Mouse (Mus musculus) midbrain, postnatal 0 days (tissue): ENCODE measurements at regions not wholly inside any gene's neighbourhood (a gene's known extent, or its start where the extent isn't known, plus 50 kb on each side); places are given as distances from the start of the nearest gene placed in this dataset.

Experiments used
- ATAC-seq: fragments of 200-750 bp; cut with Nextera tagmentation; 2 replicates; pipeline ENCODE4 v1.8.0; 2017; ENCODE audit warnings: moderate number of reproducible peaks, mild to moderate bottlenecking, moderate TSS enrichment, moderate library complexity; ENCODE audit not compliant: low FRiP score
- DNase-seq: peaks from one replicate; pipeline ENCODE4 v3.0.0-alpha.2; 2015; ENCODE audit warnings: low spot score
- H3K27ac ChIP-seq: fragments of 300-500 bp; sonication (generic); 2 replicates; pipeline ENCODE4 v1.5.1; 2014; ENCODE audit warnings: low read depth, mild to moderate bottlenecking, low read length, mixed read lengths
- H3K27me3 ChIP-seq: fragments of 300-500 bp; sonication (generic); 2 replicates; pipeline ENCODE4 v1.6.1; 2014; ENCODE audit warnings: low read length, control low read depth, mixed read lengths; ENCODE audit not compliant: insufficient read depth
- H3K36me3 ChIP-seq: fragments of 300-500 bp; sonication (generic); 2 replicates; pipeline ENCODE4 v1.6.1; 2014; ENCODE audit warnings: low read length, control low read depth, mixed read lengths; ENCODE audit not compliant: insufficient read depth
- H3K4me1 ChIP-seq: fragments of 300-500 bp; sonication (generic); 2 replicates; pipeline ENCODE4 v1.6.1; 2014; ENCODE audit warnings: mild to moderate bottlenecking, control low read depth, antibody characterized with exemption, low read length, mixed read lengths; ENCODE audit not compliant: insufficient read depth
- H3K4me2 ChIP-seq: fragments of 300-500 bp; sonication (generic); 2 replicates; pipeline ENCODE4 v1.6.1; 2014; ENCODE audit warnings: low read depth, mild to moderate bottlenecking, low read length, mixed read lengths; ENCODE audit not compliant: poor library complexity, severe bottlenecking
- H3K4me3 ChIP-seq: fragments of 300-500 bp; sonication (generic); 2 replicates; pipeline ENCODE4 v1.5.1; 2014; ENCODE audit warnings: low read depth, mild to moderate bottlenecking, low read length, moderate library complexity
- H3K9ac ChIP-seq: fragments of 300-500 bp; sonication (generic); replicated peaks from 2 replicates; pipeline ENCODE4 v1.6.1; 2014; ENCODE audit warnings: mild to moderate bottlenecking, low read length, moderate library complexity, mixed read lengths; ENCODE audit not compliant: poor library complexity, severe bottlenecking
- H3K9me3 ChIP-seq: fragments of 300-500 bp; sonication (generic); 2 replicates; pipeline ENCODE4 v1.6.1; 2016; ENCODE audit warnings: low read length, control low read depth
- CTCF ChIP-seq: IDR thresholded peaks from 2 replicates; pipeline ENCODE4 v1.5.1; 2016; ENCODE audit warnings: antibody characterized with exemption, mild to moderate bottlenecking
- WGBS: fragments of 180-500 bp; shearing (Covaris S2); extraction: QIAGEN DNeasy Blood & Tissue Kit; methylation state at CpG from one replicate; pipeline ENCODE4 v1.1.7; 2014; 5-methylcytosine and 5-hydroxymethylcytosine counted together

- ATAC-seq (no peak), DNase-seq (peak; percentile 39)
- Histone ChIP-seq H3K4me1 (no peaks in the 10 kb centered on the region), H3K4me3 (no peak overlapping the region), H3K4me2 (no peak overlapping the region), H3K9ac (no peak overlapping the region), H3K27ac (no peak overlapping the region), H3K9me3 (no peaks in the 10 kb centered on the region), H3K36me3 (no peaks in the 10 kb centered on the region), H3K27me3 (no peaks in the 10 kb centered on the region)
- 55% methylated on average over 5 of the region's 5 CpGs for WGBS
- no peak for TF ChIP-seq CTCF
These were observed 53.5 kb downstream of the Csf2 start for GRCm38 (mm10) chr11:54195954-54196353.

GRCm38 (mm10) chr11:54194733-54195132 lies 54.7 kb downstream of the Csf2 start:
- ATAC-seq (no peak), DNase-seq (no peak)
- no peak for TF ChIP-seq CTCF
- H3K27me3 ChIP-seq: no peaks in the 10 kb centered on the region
- H3K4me1 ChIP-seq: no peaks in the 10 kb centered on the region
- no peaks in the 10 kb centered on the region for H3K9me3 ChIP-seq
- H3K27ac ChIP-seq: no peak overlapping the region
- no peak overlapping the region for H3K9ac ChIP-seq
- no peak overlapping the region for H3K4me2 ChIP-seq
- WGBS: 72% methylated on average over 4 of the region's 4 CpGs
- H3K4me3 ChIP-seq: no peak overlapping the region
- no peaks in the 10 kb centered on the region for H3K36me3 ChIP-seq

GRCm38 (mm10) chr11:54192275-54192674 lies 57.2 kb downstream of the Csf2 start:
- no peaks in the 10 kb centered on the region for H3K4me1 ChIP-seq
- H3K36me3 ChIP-seq: no peaks in the 10 kb centered on the region
- no peak overlapping the region for H3K9ac ChIP-seq
- no peak overlapping the region for H3K4me2 ChIP-seq
- no peak for ATAC-seq
- 82% methylated on average over 4 of the region's 4 CpGs for WGBS
- H3K4me3 ChIP-seq: no peak overlapping the region
- no peak for TF ChIP-seq CTCF
- H3K27me3 ChIP-seq: no peaks in the 10 kb centered on the region
- H3K9me3 ChIP-seq: no peaks in the 10 kb centered on the region
- no peak for DNase-seq
- H3K27ac ChIP-seq: no peak overlapping the region

- Histone ChIP-seq H3K4me3 (no peak overlapping the region), H3K27ac (no peak overlapping the region), H3K4me1 (no peaks in the 10 kb centered on the region), H3K4me2 (no peak overlapping the region), H3K36me3 (no peaks in the 10 kb centered on the region), H3K9ac (no peak overlapping the region), H3K27me3 (no peaks in the 10 kb centered on the region), H3K9me3 (no peaks in the 10 kb centered on the region)
- WGBS: 74% methylated on average over 1 of the region's 1 CpGs
- DNase-seq: no peak
- ATAC-seq: no peak
- no peak for TF ChIP-seq CTCF
These were observed 61.6 kb downstream of the Csf2 start for GRCm38 (mm10) chr11:54187826-54188225.

GRCm38 (mm10) chr11:54187377-54187776 lies 62.1 kb downstream of the Csf2 start:
- Histone ChIP-seq H3K27me3 (no peaks in the 10 kb centered on the region), H3K4me3 (no peak overlapping the region), H3K9me3 (no peaks in the 10 kb centered on the region), H3K4me2 (no peak overlapping the region), H3K36me3 (no peaks in the 10 kb centered on the region), H3K9ac (no peak overlapping the region), H3K4me1 (no peaks in the 10 kb centered on the region), H3K27ac (no peak overlapping the region)
- DNase-seq (no peak), ATAC-seq (no peak)
- 84% methylated on average over 4 of the region's 4 CpGs for WGBS
- TF ChIP-seq CTCF: no peak

- ATAC-seq: no peak
- 90% methylated on average over 6 of the region's 6 CpGs for WGBS
- DNase-seq: no peak
- no peak for TF ChIP-seq CTCF
- H3K4me2 ChIP-seq: no peak overlapping the region
- no peak overlapping the region for H3K27ac ChIP-seq
- no peaks in the 10 kb centered on the region for H3K4me1 ChIP-seq
- H3K9ac ChIP-seq: no peak overlapping the region
- H3K27me3 ChIP-seq: no peaks in the 10 kb centered on the region
- no peak overlapping the region for H3K4me3 ChIP-seq
- no peaks in the 10 kb centered on the region for H3K9me3 ChIP-seq
- H3K36me3 ChIP-seq: no peaks in the 10 kb centered on the region
These were observed 63.6 kb downstream of the Csf2 start for GRCm38 (mm10) chr11:54185710-54186325.
